Mouse (Mus musculus) stomach, postnatal 0 days (tissue): Measurements from ENCODE around the gene Prdm16. TPM values are rescaled to one million over a fixed set of nuclear protein-coding genes. Genes with fewer than 3 reads are reported as not detected.

Source experiments
- ATAC-seq: fragments of 200-750 bp; cut with Nextera tagmentation; 2 replicates; pipeline ENCODE4 v1.8.0; 2017; ENCODE audit not compliant: low FRiP score, low TSS enrichment
- DNase-seq: peaks from one replicate; pipeline ENCODE4 v3.0.0-alpha.2; 2016; ENCODE audit warnings: low spot score
- H3K27ac ChIP-seq: fragments of 300-500 bp; sonication (generic); replicated peaks from 2 replicates; pipeline ENCODE4 v1.5.1; 2014; ENCODE audit warnings: mild to moderate bottlenecking, control low read depth
- H3K27me3 ChIP-seq: fragments of 300-500 bp; sonication (generic); 2 replicates; pipeline ENCODE4 v1.6.1; 2014; ENCODE audit warnings: low read length; ENCODE audit not compliant: control insufficient read depth, insufficient read depth
- H3K36me3 ChIP-seq: fragments of 300-500 bp; sonication (generic); 2 replicates; pipeline ENCODE4 v1.6.1; 2014; ENCODE audit warnings: low read length, mixed read lengths; ENCODE audit not compliant: control insufficient read depth, insufficient read depth
- H3K4me1 ChIP-seq: fragments of 300-500 bp; sonication (generic); replicated peaks from 2 replicates; pipeline ENCODE4 v1.6.1; 2014; ENCODE audit warnings: antibody characterized with exemption; ENCODE audit not compliant: control insufficient read depth, insufficient read depth
- H3K4me2 ChIP-seq: fragments of 300-500 bp; sonication (generic); replicated peaks from 2 replicates; pipeline ENCODE4 v1.6.1; 2014; ENCODE audit warnings: low read depth, mild to moderate bottlenecking, control low read depth, moderate library complexity
- H3K4me3 ChIP-seq: fragments of 300-500 bp; sonication (generic); 2 replicates; pipeline ENCODE4 v1.5.1; 2014; ENCODE audit warnings: low read depth, low read length, control low read depth
- H3K9ac ChIP-seq: fragments of 300-500 bp; sonication (generic); 2 replicates; pipeline ENCODE4 v1.6.1; 2014; ENCODE audit warnings: mild to moderate bottlenecking, low read length, control low read depth, mixed read lengths
- H3K9me3 ChIP-seq: fragments of 300-500 bp; sonication (generic); 2 replicates; pipeline ENCODE4 v1.6.1; 2016; ENCODE audit warnings: low read length; ENCODE audit not compliant: control insufficient read depth
- CTCF ChIP-seq: IDR thresholded peaks from 2 replicates; pipeline ENCODE4 v1.5.1; 2016; ENCODE audit warnings: antibody characterized with exemption, low read depth, mild to moderate bottlenecking, moderate library complexity
- EP300 ChIP-seq: optimal IDR thresholded peaks from 2 replicates; pipeline ENCODE3; 2016; ENCODE audit warnings: antibody characterized with exemption
- WGBS: fragments of 180-500 bp; shearing (Covaris S2); extraction: QIAGEN DNeasy Blood & Tissue Kit; methylation state at CpG from one replicate; pipeline ENCODE4 v1.1.7; 2014; 5-methylcytosine and 5-hydroxymethylcytosine counted together
- polyA plus RNA-seq: library from polyadenylated mRNA; unstranded; fragments of >200 nt; fragmentation: Nextera tagmentation; extraction: Ambion mirVana; gene quantifications from 2 replicates; pipeline ENCODE4 v1.2.1, GENCODE M21; 2015

The Prdm16 gene
- polyA plus RNA-seq, 1 experiment from 2014 or later: 15.6 TPM

DNA sequence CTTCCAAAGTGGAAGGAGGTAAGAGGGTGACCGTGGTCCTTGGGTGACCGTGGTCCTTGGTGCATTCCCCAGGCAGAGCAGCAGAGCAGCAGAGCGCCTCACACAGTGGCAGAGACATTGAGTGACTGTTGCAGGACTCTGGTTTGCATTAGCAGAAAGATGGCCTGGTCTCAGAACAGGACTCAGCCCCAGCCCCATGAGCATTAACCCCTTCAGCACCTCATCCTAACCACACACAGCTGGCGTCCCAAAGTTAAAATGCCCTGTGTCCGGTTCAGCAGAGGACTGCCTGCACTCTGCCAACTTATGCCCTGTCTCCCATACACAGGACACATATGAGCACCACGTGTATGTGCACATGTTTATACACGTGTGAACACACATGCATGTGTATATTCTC is 209.8 kb downstream of the Prdm16 start:
- H3K4me3 ChIP-seq: no peak overlapping the region
- DNase-seq: no peak
- H3K4me1 ChIP-seq: peaks cover 2% of the 10 kb centered on the region; the same call in 1 of the 2 replicates

DNA sequence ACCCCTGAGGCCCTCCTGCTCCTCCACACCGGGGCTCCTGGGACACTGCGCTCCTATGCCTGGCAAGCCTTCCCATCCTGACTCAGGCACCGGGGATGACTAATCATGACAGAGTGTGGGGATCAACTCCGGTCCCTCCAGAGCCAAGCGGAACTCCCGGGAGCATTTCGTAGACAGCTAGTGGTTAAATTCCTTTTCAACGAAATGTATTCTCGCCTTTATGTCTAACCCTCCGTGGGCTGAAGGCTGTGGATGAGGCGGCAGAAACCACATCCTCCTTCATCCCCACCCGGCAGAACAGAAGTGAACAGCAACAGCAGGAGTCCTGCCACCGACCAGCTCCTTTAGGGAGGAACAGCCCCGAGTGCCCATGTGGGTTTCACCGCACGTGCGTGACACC is 211.4 kb downstream of the Prdm16 start:
- Histone ChIP-seq H3K4me1 (peaks cover 2% of the 10 kb centered on the region; the same call in 1 of the 2 replicates), H3K9me3 (no peaks in the 10 kb centered on the region), H3K4me3 (no peak overlapping the region), H3K36me3 (no peaks in the 10 kb centered on the region), H3K9ac (no peak overlapping the region), H3K27me3 (no peaks in the 10 kb centered on the region), H3K27ac (no peak overlapping the region), H3K4me2 (no peak overlapping the region)
- TF ChIP-seq CTCF (no peak), EP300 (no peak)
- ATAC-seq (no peak; the same call in 1 of the 2 replicates), DNase-seq (no peak)
- 41% methylated on average over 17 of the region's 17 CpGs for WGBS

More for the DNA sequence above, 209.8 kb downstream of the Prdm16 start:
- Histone ChIP-seq H3K27ac (no peak overlapping the region), H3K9ac (no peak overlapping the region), H3K9me3 (no peaks in the 10 kb centered on the region), H3K36me3 (no peaks in the 10 kb centered on the region), H3K4me2 (no peak overlapping the region), H3K27me3 (no peaks in the 10 kb centered on the region)
- TF ChIP-seq CTCF (no peak), EP300 (no peak)
- no peak for ATAC-seq
- 79% methylated on average over 7 of the region's 7 CpGs for WGBS

DNA sequence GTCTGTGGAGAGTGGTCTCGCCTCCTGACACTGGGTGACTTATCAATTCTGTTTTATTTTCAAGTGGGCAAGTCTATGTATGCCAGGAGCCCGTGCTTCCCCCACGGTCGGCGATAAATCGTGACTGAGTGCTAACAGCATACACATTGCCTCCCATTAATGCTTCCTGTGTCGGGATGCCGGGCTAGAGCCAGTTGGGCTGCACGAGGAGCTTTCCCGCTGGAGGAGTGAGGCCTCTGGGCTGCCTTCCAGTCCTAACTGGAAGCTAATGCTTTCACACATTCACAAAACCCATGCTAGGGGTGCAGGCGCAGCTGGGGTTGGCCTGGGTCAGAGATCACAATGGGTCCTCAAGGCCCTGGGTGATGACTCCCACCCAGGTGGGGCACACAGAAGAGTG is 212.0 kb downstream of the Prdm16 start:
- ATAC-seq (no peak; the same call in 1 of the 2 replicates), DNase-seq (no peak)
- H3K4me2 ChIP-seq: no peak overlapping the region
- no peak overlapping the region for H3K4me3 ChIP-seq
- 34% methylated on average over 11 of the region's 11 CpGs for WGBS
- H3K27me3 ChIP-seq: no peaks in the 10 kb centered on the region
- H3K36me3 ChIP-seq: no peaks in the 10 kb centered on the region
- H3K27ac ChIP-seq: no peak overlapping the region
- TF ChIP-seq CTCF: no peak
- TF ChIP-seq EP300: no peak
- no peak overlapping the region for H3K9ac ChIP-seq
- H3K9me3 ChIP-seq: no peaks in the 10 kb centered on the region
- peaks cover 2% of the 10 kb centered on the region; the same call in 1 of the 2 replicates for H3K4me1 ChIP-seq

DNA sequence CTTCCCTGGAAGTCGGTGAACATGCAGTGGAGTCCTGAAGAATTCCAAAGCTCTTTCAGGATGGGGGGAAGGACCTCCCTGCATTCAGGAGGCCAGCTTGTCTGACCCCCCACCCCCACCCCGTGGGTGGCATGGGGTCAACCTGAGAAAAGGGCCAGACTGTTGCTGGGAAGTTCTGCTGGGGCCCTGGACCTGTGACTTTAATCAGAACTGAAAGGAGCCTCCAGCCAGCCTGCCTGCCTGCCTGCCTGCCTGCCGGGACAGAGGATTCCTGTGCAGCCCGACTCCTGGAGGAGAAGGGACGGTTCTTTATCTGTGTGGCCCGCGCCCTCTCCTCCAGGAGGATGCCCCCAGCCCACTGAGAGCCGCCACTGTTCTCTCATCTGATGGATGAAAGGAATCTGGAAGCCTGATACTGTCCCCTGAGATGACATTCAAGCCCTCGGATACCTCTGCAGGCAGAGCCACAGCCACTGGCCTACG is 214.2 kb downstream of the Prdm16 start:
- 25% methylated on average over 10 of the region's 10 CpGs for WGBS
- TF ChIP-seq EP300 (no peak), CTCF (no peak)
- no peaks in the 10 kb centered on the region for H3K9me3 ChIP-seq
- H3K4me1 ChIP-seq: peaks cover 2% of the 10 kb centered on the region; the same call in 1 of the 2 replicates
- no peaks in the 10 kb centered on the region for H3K36me3 ChIP-seq
- H3K9ac ChIP-seq: no peak overlapping the region
- H3K4me3 ChIP-seq: no peak overlapping the region
- no peaks in the 10 kb centered on the region for H3K27me3 ChIP-seq
- H3K4me2 ChIP-seq: no peak overlapping the region
- no peak overlapping the region for H3K27ac ChIP-seq
- ATAC-seq (no peak), DNase-seq (no peak)

DNA sequence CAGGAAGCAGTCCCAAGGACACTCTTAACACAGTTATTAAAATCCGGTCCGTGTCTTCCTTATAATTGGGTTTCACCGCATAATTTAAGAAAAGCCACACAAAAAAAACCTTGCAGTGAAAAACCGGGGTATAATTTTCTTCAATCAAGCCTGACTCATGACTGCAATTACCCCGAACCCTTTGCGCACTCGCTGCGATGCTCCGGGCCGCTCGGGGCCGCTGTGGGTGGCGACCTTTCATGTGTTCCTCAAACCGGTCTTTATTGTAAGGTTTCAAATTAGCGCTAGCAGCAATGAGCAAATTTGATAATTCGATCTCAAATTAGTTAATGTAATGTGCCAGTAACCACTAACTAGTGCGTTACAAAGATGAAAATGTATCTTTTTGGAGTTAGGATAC is 215.9 kb downstream of the Prdm16 start:
- no peak for TF ChIP-seq CTCF
- TF ChIP-seq EP300: no peak
- Histone ChIP-seq H3K27me3 (no peaks in the 10 kb centered on the region), H3K4me2 (no peak overlapping the region), H3K36me3 (no peaks in the 10 kb centered on the region), H3K9ac (no peak overlapping the region), H3K4me3 (no peak overlapping the region), H3K9me3 (no peaks in the 10 kb centered on the region), H3K4me1 (peaks cover 2% of the 10 kb centered on the region; the same call in 1 of the 2 replicates), H3K27ac (no peak overlapping the region)
- WGBS: 89% methylated on average over 17 of the region's 17 CpGs
- DNase-seq (no peak), ATAC-seq (no peak)

DNA sequence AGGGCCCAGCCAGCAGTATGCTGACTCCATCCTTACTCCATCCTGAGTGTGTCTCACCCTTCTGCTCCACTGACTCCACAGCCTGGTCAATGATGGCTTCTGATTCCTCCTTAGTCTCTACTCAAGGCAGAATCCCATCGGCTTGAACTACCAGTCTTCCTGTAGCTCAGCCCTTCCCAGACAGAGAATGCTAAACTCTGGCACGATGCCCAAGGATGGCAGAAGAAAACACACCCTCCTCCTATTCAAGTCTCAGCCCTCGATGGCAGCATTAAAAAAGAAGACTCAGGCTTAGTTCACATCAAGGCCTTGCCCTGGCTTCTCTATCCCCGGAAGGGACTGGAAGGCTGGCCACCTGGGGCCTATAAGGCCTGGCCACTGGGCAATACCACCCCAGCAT is 216.9 kb downstream of the Prdm16 start:
- no peak for TF ChIP-seq CTCF
- DNase-seq (no peak), ATAC-seq (no peak)
- Histone ChIP-seq H3K9me3 (no peaks in the 10 kb centered on the region), H3K27ac (no peak overlapping the region), H3K4me1 (peaks cover under 1% of the 10 kb centered on the region; the same call in 1 of the 2 replicates), H3K4me3 (no peak overlapping the region), H3K4me2 (no peak overlapping the region), H3K36me3 (no peaks in the 10 kb centered on the region), H3K27me3 (no peaks in the 10 kb centered on the region), H3K9ac (no peak overlapping the region)
- 61% methylated on average over 4 of the region's 4 CpGs for WGBS
